Mouse (Mus musculus) olfactory bulb, adult 2 months (tissue): ENCODE measurements around the gene Insrr.

Source experiments
- CTCF ChIP-seq: fragments of 200-500 bp; IDR thresholded peaks from 2 replicates; pipeline ENCODE4 v1.5.1; 2012; ENCODE audit warnings: low read depth, mild to moderate bottlenecking, low read length, moderate library complexity; ENCODE audit not compliant: insufficient read depth
- POLR2A ChIP-seq: fragments of 200-500 bp; IDR thresholded peaks from 2 replicates; pipeline ENCODE4 v1.6.1; 2012; ENCODE audit warnings: mild to moderate bottlenecking, low read depth, low read length, moderate library complexity; ENCODE audit not compliant: insufficient read depth

DNA sequence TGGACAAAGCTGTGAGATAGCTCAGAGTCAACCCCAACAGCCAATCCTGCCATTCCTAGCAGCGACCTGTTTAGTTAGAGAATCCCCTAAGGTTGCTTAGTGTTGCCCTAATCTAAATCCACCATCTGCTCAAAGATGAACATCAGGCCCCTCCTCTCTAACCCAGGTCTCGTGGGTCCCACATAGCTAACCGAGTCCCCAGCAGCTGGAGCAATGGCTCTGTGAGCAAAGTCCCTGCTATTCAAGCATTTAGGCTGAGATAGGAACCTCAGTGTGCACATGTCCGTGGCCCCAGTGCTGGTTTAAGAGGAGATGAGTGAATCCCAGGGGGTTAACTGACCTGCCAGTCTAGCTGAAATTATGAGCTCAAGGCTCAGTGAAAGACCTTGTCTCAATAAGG, 49.4 kb downstream of the Insrr start:
- TF ChIP-seq POLR2A (no peak), CTCF (no peak)
